Mouse (Mus musculus): ENCODE results near the gene Mink1.

DNA sequence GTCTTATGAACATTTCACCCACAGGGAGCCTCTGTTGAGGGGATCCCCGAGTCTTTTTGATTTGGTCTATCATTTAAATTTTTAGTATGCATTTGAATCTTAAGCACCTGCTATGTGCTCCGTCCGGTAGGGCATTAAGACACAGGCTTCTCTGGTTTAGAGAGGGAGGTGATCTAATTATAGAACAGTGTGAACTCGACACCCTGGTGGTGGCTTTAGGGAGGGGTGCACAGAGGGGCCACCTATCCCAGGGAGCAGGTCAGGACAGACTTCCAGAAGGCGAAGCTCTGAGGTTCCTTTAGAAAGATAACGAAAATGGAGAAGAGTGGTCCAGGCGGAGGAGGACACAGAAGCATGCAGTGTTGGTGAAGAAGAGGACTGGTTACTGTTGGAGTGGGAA, 18.2 kb upstream of the Mink1 start:
- TF ChIP-seq CTCF (IDR thresholded peaks at IDR 0.05; ENCODE audit: low read depth, low read length) (no peak), POLR2A (IDR thresholded peaks at IDR 0.05; ENCODE audit: extremely low read depth, insufficient read depth, low read length) (no peak)
